Mouse (Mus musculus): ENCODE results near the gene Fkbpl. TPM values are rescaled to one million over a fixed set of nuclear protein-coding genes. Genes with fewer than 3 reads are reported as not detected.

Gene Fkbpl
- polyA plus RNA-seq (2015; fragmentation: Nextera tagmentation; extraction: Ambion mirVana): 14.9 and 15.8 TPM in 2 replicates

GRCm38 (mm10) chr17:34644608-34645007 lies at the start of gene Fkbpl:
Fkbpl (plus strand) TSS chr17:34644764.
- H3K4me3 ChIP-seq (replicated peaks): peak within 1 kb of the TSS; percentile 60
- peak; percentile 83 for ATAC-seq (ENCODE audit: low FRiP score)
- peak within 1 kb of the TSS; percentile 65 for H3K9ac ChIP-seq (replicated peaks)
- peak within 1 kb of the TSS; percentile 89 for H3K4me2 ChIP-seq
- peaks cover 8% of the 10 kb centered on the region for H3K36me3 ChIP-seq
- WGBS: under 1% methylated on average over 16 of the region's 16 CpGs
- H3K9me3 ChIP-seq (replicated peaks): no peaks in the 10 kb centered on the region
- peak within 1 kb of the TSS; percentile 84 for H3K27ac ChIP-seq (replicated peaks)
- peaks cover 50% of the 10 kb centered on the region for H3K4me1 ChIP-seq
- no peaks in the 10 kb centered on the region for H3K27me3 ChIP-seq (replicated peaks)

GRCm38 (mm10) chr17:34596098-34596497 lies 48.5 kb upstream of the Fkbpl start:
- no peaks in the 10 kb centered on the region for H3K9me3 ChIP-seq (replicated peaks)
- H3K4me1 ChIP-seq: peaks cover 41% of the 10 kb centered on the region
- H3K27ac ChIP-seq (replicated peaks): no peak overlapping the region
- H3K9ac ChIP-seq (replicated peaks): no peak overlapping the region
- H3K36me3 ChIP-seq: peaks cover 35% of the 10 kb centered on the region
- no peak for ATAC-seq (ENCODE audit: low FRiP score)
- 74% methylated on average over 8 of the region's 8 CpGs for WGBS
- no peaks in the 10 kb centered on the region for H3K27me3 ChIP-seq (replicated peaks)
- H3K4me3 ChIP-seq (replicated peaks): no peak overlapping the region
- H3K4me2 ChIP-seq: no peak overlapping the region

- Histone ChIP-seq H3K27ac (replicated peaks) (no peak within 1 kb of the TSS), H3K4me2 (no peak within 1 kb of the TSS), H3K36me3 (peaks cover 42% of the 10 kb centered on the region), H3K4me3 (replicated peaks) (no peak within 1 kb of the TSS), H3K9me3 (replicated peaks) (no peaks in the 10 kb centered on the region), H3K27me3 (replicated peaks) (no peaks in the 10 kb centered on the region), H3K4me1 (peaks cover 43% of the 10 kb centered on the region), H3K9ac (replicated peaks) (no peak within 1 kb of the TSS)
- no peak for ATAC-seq (ENCODE audit: low FRiP score)
- 22% methylated on average over 6 of the region's 6 CpGs for WGBS
Observed at GRCm38 (mm10) chr17:34597566-34598095, 46.9 kb upstream of the Fkbpl start, which contains the start of gene Ager. Ager (plus strand) TSS chr17:34597862.

GRCm38 (mm10) chr17:34599891-34600290 lies 44.7 kb upstream of the Fkbpl start:
- peaks cover 37% of the 10 kb centered on the region for H3K36me3 ChIP-seq
- H3K9ac ChIP-seq (replicated peaks): no peak overlapping the region
- no peak for ATAC-seq (ENCODE audit: low FRiP score)
- no peak overlapping the region for H3K4me3 ChIP-seq (replicated peaks)
- H3K9me3 ChIP-seq (replicated peaks): no peaks in the 10 kb centered on the region
- peaks cover 29% of the 10 kb centered on the region for H3K4me1 ChIP-seq
- no peak overlapping the region for H3K27ac ChIP-seq (replicated peaks)
- no peak overlapping the region for H3K4me2 ChIP-seq
- H3K27me3 ChIP-seq (replicated peaks): no peaks in the 10 kb centered on the region
- 76% methylated on average over 9 of the region's 9 CpGs for WGBS

- no peak overlapping the region for H3K9ac ChIP-seq (replicated peaks)
- peaks cover 29% of the 10 kb centered on the region for H3K4me1 ChIP-seq
- H3K36me3 ChIP-seq: peaks cover 21% of the 10 kb centered on the region
- no peak overlapping the region for H3K27ac ChIP-seq (replicated peaks)
- ATAC-seq (ENCODE audit: low FRiP score): no peak
- no peaks in the 10 kb centered on the region for H3K27me3 ChIP-seq (replicated peaks)
- no peaks in the 10 kb centered on the region for H3K9me3 ChIP-seq (replicated peaks)
- 89% methylated on average over 12 of the region's 12 CpGs for WGBS
- H3K4me3 ChIP-seq (replicated peaks): peak overlapping the region; percentile 70
- H3K4me2 ChIP-seq: peak overlapping the region; percentile 69
Observed at GRCm38 (mm10) chr17:34601796-34602195, 42.8 kb upstream of the Fkbpl start.

- peaks cover 20% of the 10 kb centered on the region for H3K36me3 ChIP-seq
- under 1% methylated on average over 30 of the region's 30 CpGs for WGBS
- no peaks in the 10 kb centered on the region for H3K27me3 ChIP-seq (replicated peaks)
- H3K9ac ChIP-seq (replicated peaks): peak within 1 kb of the TSS; percentile 97
- peak within 1 kb of the TSS; percentile 92 for H3K27ac ChIP-seq (replicated peaks)
- H3K4me1 ChIP-seq: peaks cover 44% of the 10 kb centered on the region
- peak within 1 kb of the TSS; percentile 97 for H3K4me2 ChIP-seq
- no peaks in the 10 kb centered on the region for H3K9me3 ChIP-seq (replicated peaks)
- peak within 1 kb of the TSS; percentile 84 for H3K4me3 ChIP-seq (replicated peaks)
- ATAC-seq (ENCODE audit: low FRiP score): peak; percentile 92
Observed at GRCm38 (mm10) chr17:34603375-34604060, 41.0 kb upstream of the Fkbpl start, which contains the start of gene Rnf5. Rnf5 (minus strand) TSS chr17:34603690.

- ATAC-seq (ENCODE audit: low FRiP score): peak; percentile 89
- Histone ChIP-seq H3K4me2 (peak within 1 kb of the TSS; percentile 97), H3K9me3 (replicated peaks) (no peaks in the 10 kb centered on the region), H3K27ac (replicated peaks) (peak within 1 kb of the TSS; percentile 92), H3K4me1 (peaks cover 50% of the 10 kb centered on the region), H3K36me3 (peaks cover 20% of the 10 kb centered on the region), H3K9ac (replicated peaks) (peak within 1 kb of the TSS; percentile 97), H3K27me3 (replicated peaks) (no peaks in the 10 kb centered on the region), H3K4me3 (replicated peaks) (peak within 1 kb of the TSS; percentile 84)
- WGBS: 0% methylated on average over 35 of the region's 35 CpGs
Observed at GRCm38 (mm10) chr17:34604061-34604508, 40.5 kb upstream of the Fkbpl start, which contains the start of gene Agpat1. Agpat1 (plus strand) TSS chr17:34604262.

GRCm38 (mm10) chr17:34604511-34605237 lies 39.9 kb upstream of the Fkbpl start:
- ATAC-seq (ENCODE audit: low FRiP score): no peak
- WGBS: 8% methylated on average over 24 of the region's 24 CpGs

GRCm38 (mm10) chr17:34605609-34606008 lies 39.0 kb upstream of the Fkbpl start:
- H3K27ac ChIP-seq (replicated peaks): peak overlapping the region; percentile 92

More at GRCm38 (mm10) chr17:34604511-34605237, 39.9 kb upstream of the Fkbpl start:
- H3K9me3 ChIP-seq (replicated peaks): no peaks in the 10 kb centered on the region
- H3K4me1 ChIP-seq: peaks cover 51% of the 10 kb centered on the region
- no peaks in the 10 kb centered on the region for H3K27me3 ChIP-seq (replicated peaks)
- peak overlapping the region; percentile 84 for H3K4me3 ChIP-seq (replicated peaks)
- peak overlapping the region; percentile 92 for H3K27ac ChIP-seq (replicated peaks)
- peak overlapping the region; percentile 97 for H3K4me2 ChIP-seq
- H3K9ac ChIP-seq (replicated peaks): peak overlapping the region; percentile 97
- H3K36me3 ChIP-seq: peaks cover 19% of the 10 kb centered on the region

GRCm38 (mm10) chr17:34606186-34607039 lies 38.2 kb upstream of the Fkbpl start:
- 16% methylated on average over 32 of the region's 32 CpGs for WGBS
- H3K27me3 ChIP-seq (replicated peaks): no peaks in the 10 kb centered on the region
- H3K4me2 ChIP-seq: peak overlapping the region; percentile 97
- ATAC-seq (ENCODE audit: low FRiP score): no peak
- peaks cover 20% of the 10 kb centered on the region for H3K36me3 ChIP-seq
- H3K9me3 ChIP-seq (replicated peaks): no peaks in the 10 kb centered on the region
- H3K4me1 ChIP-seq: peaks cover 51% of the 10 kb centered on the region
- H3K27ac ChIP-seq (replicated peaks): peak overlapping the region; percentile 92
- H3K4me3 ChIP-seq (replicated peaks): peak overlapping the region; percentile 84
- H3K9ac ChIP-seq (replicated peaks): peak overlapping the region; percentile 97

More at GRCm38 (mm10) chr17:34605609-34606008, 39.0 kb upstream of the Fkbpl start:
- ATAC-seq (ENCODE audit: low FRiP score): peak; percentile 40
- no peaks in the 10 kb centered on the region for H3K27me3 ChIP-seq (replicated peaks)
- peaks cover 51% of the 10 kb centered on the region for H3K4me1 ChIP-seq
- H3K4me2 ChIP-seq: peak overlapping the region; percentile 97
- peak overlapping the region; percentile 84 for H3K4me3 ChIP-seq (replicated peaks)
- peaks cover 15% of the 10 kb centered on the region for H3K36me3 ChIP-seq
- H3K9me3 ChIP-seq (replicated peaks): no peaks in the 10 kb centered on the region
- WGBS: under 1% methylated on average over 22 of the region's 30 CpGs
- peak overlapping the region; percentile 97 for H3K9ac ChIP-seq (replicated peaks)

GRCm38 (mm10) chr17:34607997-34608396 lies 36.6 kb upstream of the Fkbpl start:
- H3K9me3 ChIP-seq (replicated peaks): no peaks in the 10 kb centered on the region
- no peak overlapping the region for H3K4me3 ChIP-seq (replicated peaks)
- 80% methylated on average over 7 of the region's 7 CpGs for WGBS
- ATAC-seq (ENCODE audit: low FRiP score): no peak
- H3K36me3 ChIP-seq: peaks cover 28% of the 10 kb centered on the region
- peaks cover 41% of the 10 kb centered on the region for H3K4me1 ChIP-seq
- no peak overlapping the region for H3K27ac ChIP-seq (replicated peaks)
- H3K4me2 ChIP-seq: peak overlapping the region; percentile 97; the same call in 1 of the 2 replicates
- H3K9ac ChIP-seq (replicated peaks): 0 out of 2 replicates have a peak overlapping the region, but pooled peaks have one; percentile 97
- H3K27me3 ChIP-seq (replicated peaks): no peaks in the 10 kb centered on the region
